Mouse (Mus musculus) G1E (cell line): ENCODE measurements around the gene Wdr24.

ENCODE experiments used
- CTCF ChIP-seq: IDR thresholded peaks from 2 replicates; pipeline ENCODE4 v1.5.1; 2012; ENCODE audit warnings: low read depth, low read length, inconsistent platforms, mixed read lengths
- GATA1 ChIP-seq: IDR thresholded peaks from 2 replicates; pipeline ENCODE4 v1.6.1; 2012; ENCODE audit warnings: borderline replicate concordance, low read length, inconsistent platforms, mixed read lengths
- GATA2 ChIP-seq: IDR thresholded peaks from 2 replicates; pipeline ENCODE4 v1.6.1; 2012; ENCODE audit warnings: low read depth, low read length, inconsistent platforms, borderline replicate concordance
- POLR2AphosphoS5 ChIP-seq: IDR thresholded peaks from 2 replicates; pipeline ENCODE4 v1.6.1; 2012; ENCODE audit warnings: low read depth, low read length, inconsistent platforms; ENCODE audit not compliant: insufficient replicate concordance
- TAL1 ChIP-seq: conservative IDR thresholded peaks from 2 replicates; pipeline ENCODE4 v1.6.1; 2012; ENCODE audit warnings: low read depth, low read length, inconsistent platforms, mixed read lengths

GRCm38 (mm10) chr17:25844396-25844901 is 21.0 kb downstream of the Wdr24 start, which contains the start of gene Rhot2:
- no peak for TF ChIP-seq CTCF
- no peak for TF ChIP-seq TAL1
- peak; percentile 10; the same call in 1 of the 2 replicates for TF ChIP-seq POLR2AphosphoS5
- no peak for TF ChIP-seq GATA1
- TF ChIP-seq GATA2, result no peak
